Mouse (Mus musculus) MEL (cell line): Measurements from ENCODE around the gene Rsph10b. TPM values are rescaled to one million over a fixed set of nuclear protein-coding genes. Genes with fewer than 3 reads are reported as not detected.

Experiments used
- DNase-seq: peaks from one replicate; pipeline ENCODE4 v3.0.0; 2011; ENCODE audit warnings: low read depth, low spot score
- H3K27ac ChIP-seq: 2 replicates; pipeline ENCODE4 v1.5.1; 2012; ENCODE audit warnings: low read depth, mild to moderate bottlenecking, control low read depth, low read length, moderate library complexity; ENCODE audit not compliant: control insufficient read depth
- H3K27me3 ChIP-seq, 2 experiments: fragments of 150-350 bp in 1 of 2; sonication (generic) in 1 of 2; 2 replicates each; pipeline ENCODE4 v1.6.1; 2012; ENCODE audit warnings: low read length in 2 of 2, mild to moderate bottlenecking in 2 of 2, improper control_type of control experiment in 1 of 2, moderate library complexity in 1 of 2; ENCODE audit not compliant: insufficient read depth in 2 of 2, control insufficient read depth in 1 of 2
- H3K36me3 ChIP-seq, 2 experiments: 2 replicates each; pipeline ENCODE4 v1.6.1; 2012 to 2014; ENCODE audit warnings: low read length in 2 of 2, improper control_type of control experiment in 1 of 2, inconsistent platforms in 1 of 2, mild to moderate bottlenecking in 1 of 2; ENCODE audit not compliant: insufficient read depth in 2 of 2, control insufficient read depth in 1 of 2
- H3K4me1 ChIP-seq, 2 experiments: fragments of 150-350 bp in 1 of 2; sonication (generic) in 1 of 2; 2 replicates each; pipeline ENCODE4 v1.6.1; 2012; ENCODE audit warnings: low read length in 2 of 2, improper control_type of control experiment in 1 of 2, mild to moderate bottlenecking in 1 of 2; ENCODE audit not compliant: insufficient read depth in 2 of 2, control insufficient read depth in 1 of 2
- H3K4me3 ChIP-seq, 2 experiments: fragments of 150-350 bp in 1 of 2; sonication (generic) in 1 of 2; 2 replicates each; pipeline ENCODE4 v1.5.1; 2012; ENCODE audit warnings: low read depth in 2 of 2, low read length in 2 of 2, mild to moderate bottlenecking in 2 of 2, moderate library complexity in 2 of 2, control low read depth in 1 of 2, improper control_type of control experiment in 1 of 2; ENCODE audit not compliant: control insufficient read depth in 1 of 2, insufficient read depth in 1 of 2
- H3K79me2 ChIP-seq: 2 replicates; pipeline ENCODE4 v1.6.1; 2012; ENCODE audit warnings: mild to moderate bottlenecking, low read length, moderate library complexity; ENCODE audit not compliant: control insufficient read depth, poor library complexity, insufficient read depth
- H3K9ac ChIP-seq: 2 replicates; pipeline ENCODE4 v1.6.1; 2012; ENCODE audit warnings: low read depth, mild to moderate bottlenecking, control low read depth, low read length, moderate library complexity; ENCODE audit not compliant: control insufficient read depth, poor library complexity, severe bottlenecking
- H3K9me3 ChIP-seq: fragments of 150-350 bp; sonication (generic); replicated peaks from 2 replicates; pipeline ENCODE4 v1.6.1; 2012; ENCODE audit warnings: mild to moderate bottlenecking, low read length, improper control_type of control experiment, moderate library complexity; ENCODE audit not compliant: insufficient read depth
- BHLHE40 ChIP-seq: IDR thresholded peaks from 2 replicates; pipeline ENCODE4 v1.6.1; 2012; ENCODE audit warnings: low read depth, mild to moderate bottlenecking, inconsistent platforms, low read length, improper control_type of control experiment, borderline replicate concordance
- CHD1 ChIP-seq: IDR thresholded peaks from 2 replicates; pipeline ENCODE4 v1.6.1; 2012; ENCODE audit warnings: low read depth, mild to moderate bottlenecking, inconsistent platforms, low read length, improper control_type of control experiment
- E2F4 ChIP-seq: IDR thresholded peaks from 2 replicates; pipeline ENCODE4 v1.6.1; 2011; ENCODE audit warnings: low read depth, low read length, improper control_type of control experiment, borderline replicate concordance
- ELF1 ChIP-seq: IDR thresholded peaks from 2 replicates; pipeline ENCODE4 v1.6.1; 2014; ENCODE audit warnings: low read depth, mild to moderate bottlenecking, inconsistent platforms, low read length, improper control_type of control experiment, moderate library complexity
- GATA1 ChIP-seq: IDR thresholded peaks from 2 replicates; pipeline ENCODE4 v1.6.1; 2011; ENCODE audit warnings: low read depth, low read length, improper control_type of control experiment
- JUND ChIP-seq: IDR thresholded peaks from 2 replicates; pipeline ENCODE4 v1.6.1; 2011; ENCODE audit warnings: low read depth, mild to moderate bottlenecking, improper control_type of control experiment, low read length
- KAT2A ChIP-seq: conservative IDR thresholded peaks from 2 replicates; pipeline ENCODE4 v1.6.1; 2012; ENCODE audit warnings: low read depth, low read length, improper control_type of control experiment, inconsistent platforms
- MAFK ChIP-seq: IDR thresholded peaks from 2 replicates; pipeline ENCODE4 v1.6.1; 2011; ENCODE audit warnings: low read depth, mild to moderate bottlenecking, low read length, improper control_type of control experiment, borderline replicate concordance
- MYC ChIP-seq: IDR thresholded peaks from 2 replicates; pipeline ENCODE4 v1.6.1; 2011; ENCODE audit warnings: low read depth, mild to moderate bottlenecking, low read length, improper control_type of control experiment, moderate library complexity
- NELFE ChIP-seq: IDR thresholded peaks from 2 replicates; pipeline ENCODE4 v1.6.1; 2011; ENCODE audit warnings: low read depth, low read length, improper control_type of control experiment
- POLR2AphosphoS5 ChIP-seq: IDR thresholded peaks from 2 replicates; pipeline ENCODE4 v1.6.1; 2012; ENCODE audit warnings: low read depth, borderline replicate concordance, mild to moderate bottlenecking, inconsistent platforms, low read length, moderate library complexity, mixed read lengths
- RCOR1 ChIP-seq: IDR thresholded peaks from 2 replicates; pipeline ENCODE4 v1.6.1; 2012; ENCODE audit warnings: low read depth, mild to moderate bottlenecking, inconsistent platforms, low read length, improper control_type of control experiment
- TAL1 ChIP-seq: IDR thresholded peaks from 2 replicates; pipeline ENCODE4 v1.6.1; 2012; ENCODE audit warnings: mild to moderate bottlenecking, inconsistent platforms, low read length, moderate library complexity, mixed read lengths
- TCF12 ChIP-seq: IDR thresholded peaks from 2 replicates; pipeline ENCODE4 v1.6.1; 2014; ENCODE audit warnings: low read depth, mild to moderate bottlenecking, inconsistent platforms, low read length, improper control_type of control experiment, moderate library complexity
- USF2 ChIP-seq, 2 experiments: IDR thresholded peaks; 2 replicates each; pipeline ENCODE4 v1.6.1; 2011 to 2012; ENCODE audit warnings: improper control_type of control experiment in 2 of 2, low read length in 2 of 2, borderline replicate concordance in 1 of 2, inconsistent platforms in 1 of 2, low read depth in 1 of 2, mild to moderate bottlenecking in 1 of 2; ENCODE audit not compliant: insufficient read depth in 1 of 2
- ZC3H11A ChIP-seq: IDR thresholded peaks from 2 replicates; pipeline ENCODE4 v1.6.1; 2012; ENCODE audit warnings: low read depth, mild to moderate bottlenecking, inconsistent platforms, low read length, improper control_type of control experiment
- ZNF384 ChIP-seq: IDR thresholded peaks from 2 replicates; pipeline ENCODE4 v1.6.1; 2012; ENCODE audit warnings: low read depth, mild to moderate bottlenecking, inconsistent platforms, low read length, improper control_type of control experiment
- polyA plus RNA-seq, 2 experiments: library from polyadenylated mRNA; stranded (reverse) in 1 of 2; unstranded in 1 of 2; fragments of >175 nt in 1 of 2; fragments of >200 nt in 1 of 2; gene quantifications; 2 replicates each; pipeline versions ENCODE4 v1.2.1 to v1.2.4; 2012; ENCODE audit warnings: low replicate concordance in 2 of 2, low read depth in 1 of 2; ENCODE audit not compliant: insufficient read length in 2 of 2, insufficient read depth in 1 of 2, missing spikeins in 1 of 2
- total RNA-seq: library from RNA; depleted of rRNA; stranded (reverse); fragments of 300-350 nt; gene quantifications from 2 replicates; pipeline ENCODE4 v1.2.3, GENCODE M21; 2012

Gene Rsph10b
- total and polyA plus RNA-seq, 3 experiments, result 0.04 to 0.17 TPM; not detected in 1

GRCm38 (mm10) chr5:144026620-144027263 is 93.9 kb downstream of the Rsph10b start, which contains the start of gene Ocm:
Gene Ocm, minus strand, starts transcription at chr5:144026670.
- H3K27ac ChIP-seq, result no peak within 1 kb of the TSS
- DNase-seq, result no peak
- H3K4me3 ChIP-seq, result no peak within 1 kb of the TSS
- TF ChIP-seq MAFK, result no peak
- TF ChIP-seq RCOR1, result no peak
- no peak within 1 kb of the TSS for H3K9ac ChIP-seq
- H3K36me3 ChIP-seq, result no peaks in the 10 kb centered on the region
- no peaks in the 10 kb centered on the region for H3K79me2 ChIP-seq
- peaks cover 0 to 6% of the 10 kb centered on the region in 2 experiments; a peak in 2 of 4 replicates for H3K27me3 ChIP-seq
- H3K4me1 ChIP-seq, result no peaks in the 10 kb centered on the region
- H3K9me3 ChIP-seq, result no peaks in the 10 kb centered on the region

GRCm38 (mm10) chr5:144032491-144032890 is 99.7 kb downstream of the Rsph10b start:
- Histone ChIP-seq H3K4me3 (no peak overlapping the region), H3K4me1 (no peaks in the 10 kb centered on the region), H3K79me2 (no peaks in the 10 kb centered on the region), H3K36me3 (no peaks in the 10 kb centered on the region), H3K9ac (no peak overlapping the region), H3K27me3 (no peaks in the 10 kb centered on the region; a peak in 1 of 4 replicates), H3K27ac (no peak overlapping the region), H3K9me3 (no peaks in the 10 kb centered on the region)
- no peak for DNase-seq
- no peak for TF ChIP-seq NELFE
- TF ChIP-seq POLR2AphosphoS5, result no peak
- TF ChIP-seq GATA1, result no peak
- no peak for TF ChIP-seq JUND
- TF ChIP-seq ZNF384, result no peak
- no peak for TF ChIP-seq CHD1
- TF ChIP-seq TAL1, result no peak
- TF ChIP-seq ELF1, result no peak
- TF ChIP-seq ZC3H11A, result no peak
- TF ChIP-seq MYC, result no peak
- TF ChIP-seq E2F4, result no peak
- TF ChIP-seq TCF12, result no peak
- TF ChIP-seq KAT2A, result no peak
- TF ChIP-seq BHLHE40, result no peak
- no peak for TF ChIP-seq USF2 (IDR thresholded peaks at IDR 0.05; ENCODE audit: borderline replicate concordance in 1 of 2, insufficient read depth in 1 of 2, low read depth in 1 of 2, low read length in 2 of 2)
- TF ChIP-seq RCOR1, result no peak
